Mouse (Mus musculus) embryonic facial prominence, embryonic 10.5 days (tissue): ENCODE data around the gene Colgalt2. TPM values are rescaled to one million over a fixed set of nuclear protein-coding genes. Genes with fewer than 3 reads are reported as not detected.
A peak's percentile ranks its signal among the peaks of the same experiment; 100 is the strongest.

Experiments
- DNase-seq: peaks from one replicate; pipeline ENCODE4 v3.0.0-alpha.2; 2017; ENCODE audit warnings: low spot score
- H3K27ac ChIP-seq: fragments of 300-500 bp; sonication (generic); replicated peaks from 2 replicates; pipeline ENCODE4 v1.5.1; 2016; ENCODE audit warnings: mild to moderate bottlenecking
- H3K27me3 ChIP-seq: fragments of 300-500 bp; sonication (generic); replicated peaks from 2 replicates; pipeline ENCODE4 v1.6.1; 2016; ENCODE audit warnings: low read depth, mild to moderate bottlenecking; ENCODE audit not compliant: poor library complexity, severe bottlenecking
- H3K36me3 ChIP-seq: fragments of 300-500 bp; sonication (generic); replicated peaks from 2 replicates; pipeline ENCODE4 v1.6.1; 2016; ENCODE audit warnings: mild to moderate bottlenecking, moderate library complexity
- H3K4me1 ChIP-seq: fragments of 300-500 bp; sonication (generic); 2 replicates; pipeline ENCODE4 v1.6.1; 2016
- H3K4me3 ChIP-seq: fragments of 300-500 bp; sonication (generic); 2 replicates; pipeline ENCODE4 v1.5.1; 2016; ENCODE audit warnings: mild to moderate bottlenecking, moderate library complexity
- H3K9me3 ChIP-seq: fragments of 300-500 bp; sonication (generic); 2 replicates; pipeline ENCODE4 v1.6.1; 2016; ENCODE audit warnings: mild to moderate bottlenecking
- WGBS: fragments of 180-500 bp; shearing (Covaris S2); methylation state at CpG from one replicate; pipeline ENCODE4 v1.1.7; 2016; 5-methylcytosine and 5-hydroxymethylcytosine counted together
- polyA plus RNA-seq: library from polyadenylated mRNA; unstranded; fragments of >200 nt; fragmentation: Nextera tagmentation; extraction: Ambion mirVana; gene quantifications from 2 replicates; pipeline ENCODE4 v1.2.1, GENCODE M21; 2016

The Colgalt2 gene
- polyA plus RNA-seq, 1 experiment from 2014 or later, result 1.5 TPM

- Histone ChIP-seq H3K4me1 (peaks cover 17% of the 10 kb centered on the region), H3K9me3 (no peaks in the 10 kb centered on the region), H3K27ac (peak overlapping the region; percentile 85; the same call in 1 of the 2 replicates), H3K36me3 (no peaks in the 10 kb centered on the region), H3K4me3 (peak overlapping the region; percentile 77), H3K27me3 (peaks cover 53% of the 10 kb centered on the region)
- peak; percentile 18 for DNase-seq
- 16% methylated on average over 14 of the region's 14 CpGs for WGBS
Measured at GRCm38 (mm10) chr1:152400556-152401540, 1.2 kb downstream of the Colgalt2 start.

- Histone ChIP-seq H3K27ac (peak overlapping the region; percentile 61), H3K36me3 (no peaks in the 10 kb centered on the region), H3K27me3 (peaks cover 12% of the 10 kb centered on the region; the same call in 1 of the 2 replicates), H3K9me3 (no peaks in the 10 kb centered on the region; the same call in 1 of the 2 replicates), H3K4me3 (peak overlapping the region; percentile 38), H3K4me1 (peaks cover 8% of the 10 kb centered on the region)
- WGBS, result 34% methylated on average over 22 of the region's 22 CpGs
- peak; percentile 18 for DNase-seq
Measured at GRCm38 (mm10) chr1:152407021-152407946, 7.7 kb downstream of the Colgalt2 start.

- peaks cover 4% of the 10 kb centered on the region; the same call in 1 of the 2 replicates for H3K9me3 ChIP-seq
- no peak overlapping the region for H3K27ac ChIP-seq
- H3K4me1 ChIP-seq, result peaks cover 9% of the 10 kb centered on the region
- no peak for DNase-seq
- no peaks in the 10 kb centered on the region for H3K36me3 ChIP-seq
- 79% methylated on average over 4 of the region's 4 CpGs for WGBS
- H3K4me3 ChIP-seq, result no peak overlapping the region
- H3K27me3 ChIP-seq, result 0 out of 2 replicates have a peak, but pooled peaks cover 6% of the 10 kb centered on the region
Measured at GRCm38 (mm10) chr1:152409356-152409755, 9.7 kb downstream of the Colgalt2 start.

DNA sequence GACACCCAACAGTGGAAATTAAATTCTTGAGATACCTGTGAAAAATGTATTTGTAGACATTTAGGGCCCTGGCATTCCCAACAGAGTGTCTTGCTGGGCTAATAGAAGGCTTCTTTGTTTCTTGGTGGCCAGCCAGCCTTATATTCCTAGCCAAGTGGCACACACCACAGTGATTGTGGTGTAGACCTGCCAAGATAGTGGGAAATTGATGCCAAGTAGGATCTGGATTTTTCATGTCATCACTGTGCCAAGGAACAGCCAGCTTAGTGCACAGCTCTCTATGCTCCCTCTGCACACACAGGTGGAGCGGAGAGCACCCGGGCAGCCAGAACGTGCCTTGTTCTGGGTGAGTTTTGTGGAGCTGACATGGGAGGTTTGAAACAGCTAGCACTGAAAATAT lies 11.0 kb downstream of the Colgalt2 start:
- H3K27ac ChIP-seq, result no peak overlapping the region
- DNase-seq, result no peak
- H3K27me3 ChIP-seq, result 0 out of 2 replicates have a peak, but pooled peaks cover 6% of the 10 kb centered on the region
- 94% methylated on average over 3 of the region's 3 CpGs for WGBS
- H3K4me1 ChIP-seq, result peaks cover 14% of the 10 kb centered on the region
- peaks cover 4% of the 10 kb centered on the region; the same call in 1 of the 2 replicates for H3K9me3 ChIP-seq
- H3K36me3 ChIP-seq, result no peaks in the 10 kb centered on the region
- no peak overlapping the region for H3K4me3 ChIP-seq

- Histone ChIP-seq H3K27ac (no peak overlapping the region), H3K9me3 (peaks cover 4% of the 10 kb centered on the region; the same call in 1 of the 2 replicates), H3K27me3 (no peaks in the 10 kb centered on the region), H3K36me3 (no peaks in the 10 kb centered on the region), H3K4me3 (no peak overlapping the region), H3K4me1 (peaks cover 13% of the 10 kb centered on the region)
- WGBS, result 87% methylated on average over 2 of the region's 2 CpGs
- DNase-seq, result no peak
Measured at GRCm38 (mm10) chr1:152413116-152413515, 13.5 kb downstream of the Colgalt2 start.

- no peaks in the 10 kb centered on the region for H3K27me3 ChIP-seq
- peaks cover 4% of the 10 kb centered on the region; the same call in 1 of the 2 replicates for H3K9me3 ChIP-seq
- no peaks in the 10 kb centered on the region for H3K36me3 ChIP-seq
- no peak overlapping the region for H3K4me3 ChIP-seq
- peaks cover 13% of the 10 kb centered on the region for H3K4me1 ChIP-seq
- 67% methylated on average over 1 of the region's 1 CpGs for WGBS
- H3K27ac ChIP-seq, result no peak overlapping the region
- DNase-seq, result no peak
Measured at GRCm38 (mm10) chr1:152413961-152414360, 14.3 kb downstream of the Colgalt2 start.

DNA sequence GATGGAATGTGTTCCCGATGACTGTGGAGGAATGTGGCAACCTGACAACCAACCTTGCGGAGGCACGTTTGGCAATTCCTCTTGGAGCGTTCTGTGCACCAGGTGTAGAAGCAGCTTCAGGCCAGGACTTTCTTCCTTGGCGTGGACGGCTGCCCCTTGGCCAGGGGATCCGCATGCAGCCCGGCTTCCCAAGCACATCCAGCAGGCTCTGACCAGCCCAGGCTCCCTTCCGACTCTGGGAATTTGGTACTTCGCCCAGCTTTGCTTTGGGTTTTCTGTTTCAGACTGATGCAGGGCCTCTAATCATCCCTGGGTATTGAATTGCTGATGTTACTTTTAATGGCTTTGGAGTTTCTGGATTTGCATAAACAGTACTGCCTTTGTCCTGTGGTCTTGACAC lies 14.8 kb downstream of the Colgalt2 start:
- peaks cover 13% of the 10 kb centered on the region for H3K4me1 ChIP-seq
- H3K27me3 ChIP-seq, result no peaks in the 10 kb centered on the region
- no peaks in the 10 kb centered on the region for H3K36me3 ChIP-seq
- 76% methylated on average over 10 of the region's 10 CpGs for WGBS
- H3K27ac ChIP-seq, result 0 out of 2 replicates have a peak overlapping the region, but pooled peaks have one; percentile 40
- no peak for DNase-seq
- no peak overlapping the region for H3K4me3 ChIP-seq
- H3K9me3 ChIP-seq, result peaks cover 4% of the 10 kb centered on the region; the same call in 1 of the 2 replicates

GRCm38 (mm10) chr1:152416306-152416904 lies 16.8 kb downstream of the Colgalt2 start:
- no peak for DNase-seq
- no peak overlapping the region for H3K27ac ChIP-seq
- WGBS, result 87% methylated on average over 13 of the region's 13 CpGs

GRCm38 (mm10) chr1:152417602-152418001 lies 18.0 kb downstream of the Colgalt2 start:
- Histone ChIP-seq H3K27me3 (no peaks in the 10 kb centered on the region), H3K27ac (no peak overlapping the region), H3K4me3 (no peak overlapping the region), H3K36me3 (no peaks in the 10 kb centered on the region), H3K4me1 (peaks cover 13% of the 10 kb centered on the region), H3K9me3 (peaks cover under 1% of the 10 kb centered on the region; the same call in 1 of the 2 replicates)
- WGBS, result 36% methylated on average over 5 of the region's 5 CpGs
- DNase-seq, result peak; percentile 22

More at GRCm38 (mm10) chr1:152416306-152416904, 16.8 kb downstream of the Colgalt2 start:
- Histone ChIP-seq H3K4me3 (no peak overlapping the region), H3K4me1 (peaks cover 13% of the 10 kb centered on the region), H3K9me3 (peaks cover 4% of the 10 kb centered on the region; the same call in 1 of the 2 replicates), H3K36me3 (no peaks in the 10 kb centered on the region), H3K27me3 (no peaks in the 10 kb centered on the region)

- Histone ChIP-seq H3K4me3 (no peak overlapping the region), H3K36me3 (no peaks in the 10 kb centered on the region), H3K27ac (no peak overlapping the region), H3K4me1 (peaks cover 16% of the 10 kb centered on the region), H3K27me3 (no peaks in the 10 kb centered on the region), H3K9me3 (no peaks in the 10 kb centered on the region)
- DNase-seq, result no peak
- 83% methylated on average over 3 of the region's 3 CpGs for WGBS
Measured at GRCm38 (mm10) chr1:152422295-152422694, 22.7 kb downstream of the Colgalt2 start.

GRCm38 (mm10) chr1:152423052-152423451 lies 23.4 kb downstream of the Colgalt2 start:
- WGBS, result 84% methylated on average over 3 of the region's 3 CpGs

More at GRCm38 (mm10) chr1:152423052-152423451, 23.4 kb downstream of the Colgalt2 start:
- H3K27me3 ChIP-seq, result no peaks in the 10 kb centered on the region
- H3K27ac ChIP-seq, result no peak overlapping the region
- peaks cover 9% of the 10 kb centered on the region for H3K4me1 ChIP-seq
- DNase-seq, result no peak
- no peak overlapping the region for H3K4me3 ChIP-seq
- H3K36me3 ChIP-seq, result no peaks in the 10 kb centered on the region
- H3K9me3 ChIP-seq, result no peaks in the 10 kb centered on the region
